Mouse (Mus musculus) liver, adult 2 months (tissue): Measurements from ENCODE around the gene Churc1.

ENCODE experiments used
- CTCF ChIP-seq: fragments of 200-500 bp; IDR thresholded peaks from 2 replicates; pipeline ENCODE4 v1.5.1; 2011; ENCODE audit warnings: low read depth, low read length, control low read depth
- POLR2A ChIP-seq: fragments of 200-500 bp; IDR thresholded peaks from 2 replicates; pipeline ENCODE4 v1.6.1; 2011; ENCODE audit warnings: low read length, control low read depth; ENCODE audit not compliant: insufficient read depth; ENCODE audit errors: extremely low read depth

DNA sequence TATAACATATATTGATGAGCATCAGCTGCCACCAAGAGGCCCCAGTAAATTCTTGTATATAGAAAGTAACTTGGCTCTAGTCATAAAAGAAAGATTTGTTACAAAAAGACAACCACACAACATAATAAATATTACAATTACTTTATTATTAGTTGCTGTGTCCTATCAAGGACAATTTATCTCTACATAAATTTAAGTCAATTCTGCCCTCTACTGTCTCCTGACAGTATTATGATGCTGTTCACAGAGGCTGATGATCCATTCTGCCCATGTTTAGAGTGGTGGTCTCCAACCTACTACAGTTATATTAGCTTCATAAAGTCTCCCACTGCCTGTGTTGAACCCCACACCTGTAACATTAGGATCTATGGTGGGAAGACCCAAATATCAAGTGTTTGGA lies 44.8 kb upstream of the Churc1 start:
- TF ChIP-seq CTCF (no peak), POLR2A (no peak)
